Mouse (Mus musculus) thymus, postnatal 10 days (tissue): ENCODE data around the gene Pdcd5.
A peak's percentile ranks its signal among the peaks of the same experiment; 100 is the strongest.

ENCODE experiments used
- DNase-seq, 2 experiments: peaks; one replicate each; pipeline ENCODE4 v3.0.0; 2021; ENCODE audit warnings: low spot score in 2 of 2

The Pdcd5 gene

GRCm38 (mm10) chr7:35646317-35647081 lies 822 bp downstream of the Pdcd5 start:
- peak; percentile 49 to 51 for DNase-seq

- no peak for DNase-seq
Observed at GRCm38 (mm10) chr7:35640072-35640471, 7.2 kb downstream of the Pdcd5 start.

GRCm38 (mm10) chr7:35636874-35637273 lies 10.4 kb downstream of the Pdcd5 start:
- no peak for DNase-seq

GRCm38 (mm10) chr7:35636229-35636628 lies 11.1 kb downstream of the Pdcd5 start:
- peak in 1 of 2 experiments; percentile 27 for DNase-seq

GRCm38 (mm10) chr7:35628496-35628895 lies 18.8 kb downstream of the Pdcd5 start:
- peak in 1 of 2 experiments; percentile 44 for DNase-seq

GRCm38 (mm10) chr7:35627371-35627770 lies 19.9 kb downstream of the Pdcd5 start:
- no peak for DNase-seq

- no peak for DNase-seq
Observed at GRCm38 (mm10) chr7:35626038-35626437, 21.3 kb downstream of the Pdcd5 start.

GRCm38 (mm10) chr7:35622626-35623025 lies 24.7 kb downstream of the Pdcd5 start:
- no peak for DNase-seq

GRCm38 (mm10) chr7:35617513-35617912 lies 29.8 kb downstream of the Pdcd5 start:
- DNase-seq, result no peak

GRCm38 (mm10) chr7:35609245-35609644 lies 38.1 kb downstream of the Pdcd5 start:
- no peak for DNase-seq

- no peak for DNase-seq
Observed at GRCm38 (mm10) chr7:35606816-35607215, 40.5 kb downstream of the Pdcd5 start.

GRCm38 (mm10) chr7:35602766-35603165 lies 44.6 kb downstream of the Pdcd5 start:
- no peak for DNase-seq

- no peak for DNase-seq
Observed at GRCm38 (mm10) chr7:35601106-35601505, 46.2 kb downstream of the Pdcd5 start.

GRCm38 (mm10) chr7:35600031-35600430 lies 47.3 kb downstream of the Pdcd5 start:
- DNase-seq, result no peak

GRCm38 (mm10) chr7:35599492-35599891 lies 47.8 kb downstream of the Pdcd5 start:
- DNase-seq, result no peak

- no peak for DNase-seq
Observed at GRCm38 (mm10) chr7:35594311-35594710, 53.0 kb downstream of the Pdcd5 start.
